Mouse (Mus musculus) layer of hippocampus, adult 9-10 months (tissue): Measurements from ENCODE around the gene Kcnh2.

Experiments
- DNase-seq: peaks from one replicate; pipeline ENCODE4 v3.0.0; 2022; ENCODE audit warnings: low spot score

Gene Kcnh2

DNA sequence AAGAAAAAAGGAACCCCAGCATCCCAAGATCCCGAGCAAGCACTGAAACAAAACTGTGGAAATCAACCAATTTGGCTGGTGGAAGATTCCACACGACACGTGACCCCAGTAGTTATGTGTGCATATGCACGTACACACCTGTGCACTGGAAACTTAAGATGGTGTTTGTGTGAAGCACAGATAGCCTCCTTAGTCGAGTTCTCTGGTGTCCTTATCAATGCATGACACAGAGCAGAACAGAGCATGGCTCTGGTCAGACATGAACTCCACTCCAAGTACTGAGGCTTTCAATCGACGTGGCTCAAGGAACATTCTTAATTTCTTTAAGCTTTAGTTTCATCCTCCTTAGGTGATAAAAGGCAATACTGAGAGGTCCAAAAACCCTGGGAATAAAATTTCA lies 5.1 kb downstream of the Kcnh2 start:
- no peak for DNase-seq

DNA sequence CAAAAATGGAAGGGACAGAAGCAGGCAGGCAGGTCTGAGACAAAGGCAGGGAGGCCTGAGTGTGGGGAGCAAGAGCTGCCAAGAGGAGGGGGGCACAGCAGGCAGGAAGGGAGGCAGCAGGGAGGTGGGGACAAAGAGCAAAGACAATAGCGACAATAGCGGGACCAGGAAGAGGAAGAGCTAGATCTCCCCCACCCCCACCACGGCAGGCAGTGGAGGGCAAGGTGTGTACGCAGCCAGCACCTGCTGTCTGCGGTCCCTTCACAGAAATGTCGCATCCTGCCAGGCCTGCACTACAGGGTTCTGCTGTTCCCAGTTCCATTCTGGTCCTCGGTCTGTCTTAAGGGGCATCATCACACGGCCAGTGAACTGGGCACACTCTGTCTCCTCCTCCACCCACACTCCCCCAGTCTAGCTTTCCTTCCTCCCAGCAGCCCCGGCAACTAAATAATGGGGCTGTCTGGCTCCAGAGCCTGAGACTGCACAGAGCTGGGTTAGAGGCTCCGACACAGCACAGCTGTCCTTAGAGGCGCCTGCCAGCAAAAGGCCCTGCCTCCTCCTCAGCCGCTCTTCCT lies 6.8 kb downstream of the Kcnh2 start:
- DNase-seq: no peak

DNA sequence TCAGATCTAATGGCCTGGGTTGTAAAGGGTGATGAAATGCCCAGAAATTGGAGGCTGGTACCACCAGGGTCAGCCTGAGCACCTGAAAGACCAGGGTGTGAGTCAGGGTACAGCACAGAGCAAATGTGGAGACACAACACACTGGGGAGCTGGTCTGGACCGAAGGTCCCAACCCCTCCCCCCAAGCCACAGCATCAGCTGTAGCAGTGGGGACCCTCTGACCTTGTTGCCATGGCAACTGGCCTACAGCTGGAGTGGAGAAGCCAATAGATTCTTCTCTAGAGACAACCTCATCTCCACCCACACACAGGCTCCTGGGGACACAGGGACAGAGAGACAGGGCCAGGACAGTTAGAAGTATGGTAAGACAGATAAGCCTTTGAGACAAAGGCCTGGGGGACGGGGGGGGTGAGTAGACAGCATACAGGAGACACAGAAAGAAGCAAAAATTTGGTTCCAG lies 7.4 kb downstream of the Kcnh2 start:
- DNase-seq: no peak

DNA sequence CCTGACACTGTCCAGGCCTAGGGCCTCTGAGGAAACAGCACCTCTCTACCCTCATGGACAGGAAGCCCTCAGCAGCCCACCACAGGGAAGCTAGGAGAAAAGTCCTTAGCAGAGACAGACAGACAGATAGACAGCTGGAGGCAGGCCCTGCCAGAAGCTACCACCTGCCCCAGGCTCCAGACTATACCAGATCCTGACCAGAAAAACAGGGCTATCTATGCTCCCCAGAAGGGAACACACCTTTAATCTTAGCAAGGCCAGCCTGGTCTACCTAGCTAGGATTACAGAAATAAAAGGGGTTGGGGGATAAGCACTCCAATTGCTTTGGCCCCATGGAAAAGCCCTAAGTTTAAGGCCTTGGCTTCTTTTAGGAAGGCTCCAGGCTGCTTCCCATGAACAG lies 8.0 kb downstream of the Kcnh2 start:
- no peak for DNase-seq

DNA sequence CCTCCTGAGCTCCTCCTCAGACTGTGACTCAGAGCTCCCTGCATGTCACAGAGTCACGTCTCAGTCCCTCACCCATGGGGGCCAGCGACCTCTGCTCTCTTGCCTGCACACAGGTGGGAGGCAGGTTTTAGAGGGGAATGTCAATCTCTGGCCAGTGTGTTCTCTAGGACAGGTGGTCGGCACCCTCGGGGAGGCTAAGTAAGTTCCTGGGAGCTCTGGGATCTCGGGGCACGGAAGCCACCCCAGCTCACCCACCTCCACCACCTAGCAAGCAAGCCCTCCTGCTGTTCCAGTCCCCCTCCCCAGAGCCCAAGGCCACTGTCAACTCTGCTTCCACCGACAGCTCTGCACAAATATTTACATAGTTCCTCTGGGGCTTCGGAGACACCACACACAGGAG lies 8.4 kb downstream of the Kcnh2 start:
- DNase-seq: no peak

DNA sequence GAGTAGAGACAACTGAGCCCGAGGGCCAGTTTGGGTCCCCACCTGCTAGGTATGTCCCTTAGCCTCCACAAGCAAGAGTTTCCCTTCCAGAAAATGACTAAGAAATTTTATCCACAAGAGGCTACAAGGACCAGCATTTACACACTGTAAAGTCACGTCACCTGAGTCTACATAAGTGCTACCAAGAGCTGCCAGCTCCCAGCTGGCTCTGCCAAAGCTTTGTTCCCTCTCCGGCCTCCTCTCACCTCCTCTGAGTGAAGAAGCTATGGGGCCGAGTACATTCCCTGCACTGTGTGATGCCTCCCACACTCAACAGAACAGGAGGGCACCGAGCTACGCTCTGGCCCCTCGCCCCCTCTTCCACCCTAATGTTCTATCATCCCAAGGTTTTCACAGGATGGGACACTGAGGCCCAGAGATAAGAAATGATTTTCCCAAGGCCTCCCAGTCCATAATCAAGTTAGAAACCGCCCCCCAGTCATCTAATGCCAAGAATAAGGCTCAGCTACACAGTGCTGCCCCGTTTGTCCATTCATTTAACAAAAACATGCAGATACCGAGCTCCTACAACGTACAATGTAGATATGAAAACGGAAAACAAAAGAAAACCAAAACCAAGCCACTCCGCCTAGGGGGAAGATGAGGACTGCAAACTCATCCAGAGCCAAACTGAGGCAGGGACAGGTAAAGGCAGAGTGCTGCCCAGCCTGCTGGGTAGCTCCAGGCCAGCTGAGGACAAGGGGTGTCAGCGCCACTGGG lies 9.0 kb downstream of the Kcnh2 start:
- no peak for DNase-seq

DNA sequence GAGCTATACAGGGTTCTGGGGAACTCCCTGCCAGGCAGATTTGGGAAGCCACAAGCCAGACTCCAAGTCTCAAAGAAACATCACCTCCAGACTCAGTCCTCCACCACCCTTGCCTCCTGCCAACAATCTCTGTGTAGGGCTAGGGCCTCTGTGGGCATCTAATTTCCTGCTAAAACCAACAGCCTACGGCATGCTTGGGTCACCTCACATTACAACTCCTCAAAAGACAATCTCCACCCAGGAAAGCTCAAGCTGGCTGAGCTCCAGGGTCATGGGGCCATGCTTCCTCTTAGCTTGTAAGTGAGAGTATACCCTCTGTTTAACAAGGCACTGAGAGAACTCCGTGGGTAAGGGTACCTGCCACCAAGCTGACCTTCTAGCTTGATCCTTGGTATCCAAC lies 13.6 kb downstream of the Kcnh2 start:
- DNase-seq: no peak

DNA sequence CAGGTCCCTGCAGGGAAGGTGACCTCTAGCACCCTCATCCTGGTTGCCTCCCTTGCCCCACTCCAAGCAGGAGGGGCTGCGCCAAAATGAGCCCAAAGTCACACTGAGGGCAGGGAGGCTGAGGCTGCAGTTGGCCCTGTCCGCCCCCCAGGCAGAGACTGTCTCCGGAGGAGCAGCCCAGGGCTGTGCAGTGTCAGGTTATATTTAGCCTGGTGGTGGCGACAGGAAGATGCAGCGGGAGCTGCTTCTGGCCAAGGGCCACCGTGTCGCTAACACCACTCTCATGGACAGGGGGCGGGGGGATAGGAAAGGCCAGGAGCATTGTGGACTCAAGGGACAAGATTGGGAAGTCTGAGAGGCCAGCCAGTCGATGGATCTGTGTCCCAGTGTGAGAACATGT lies 14.0 kb downstream of the Kcnh2 start:
- no peak for DNase-seq

DNA sequence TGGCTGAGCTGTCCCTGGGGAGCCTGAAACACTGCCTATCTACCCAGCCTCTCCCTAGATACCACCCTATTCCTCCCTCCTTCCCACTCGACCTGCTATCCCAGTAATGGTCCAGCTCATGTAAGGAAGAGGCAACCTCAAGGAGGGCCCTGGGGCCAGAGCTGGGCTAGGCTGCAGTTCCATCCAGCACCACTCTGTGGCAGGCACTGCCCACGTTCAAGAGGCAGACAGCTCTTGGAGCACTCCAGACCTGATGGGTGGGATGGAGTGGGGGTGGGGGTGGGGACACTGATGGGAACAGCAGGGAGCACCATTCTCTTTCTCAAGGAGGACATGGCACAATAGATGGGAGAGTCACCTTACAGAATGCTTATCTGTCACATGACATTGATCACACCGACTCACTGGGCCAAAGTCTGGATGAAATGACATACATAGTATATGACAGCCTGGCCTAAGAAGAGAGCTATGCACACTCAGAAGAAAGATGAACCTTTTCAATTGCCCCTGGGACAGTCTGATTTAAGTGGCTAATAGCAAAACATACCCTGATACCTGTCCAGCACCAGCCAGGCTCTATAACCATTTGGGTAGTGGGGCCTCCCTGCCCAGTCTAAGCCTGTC lies 15.4 kb downstream of the Kcnh2 start:
- DNase-seq: no peak

DNA sequence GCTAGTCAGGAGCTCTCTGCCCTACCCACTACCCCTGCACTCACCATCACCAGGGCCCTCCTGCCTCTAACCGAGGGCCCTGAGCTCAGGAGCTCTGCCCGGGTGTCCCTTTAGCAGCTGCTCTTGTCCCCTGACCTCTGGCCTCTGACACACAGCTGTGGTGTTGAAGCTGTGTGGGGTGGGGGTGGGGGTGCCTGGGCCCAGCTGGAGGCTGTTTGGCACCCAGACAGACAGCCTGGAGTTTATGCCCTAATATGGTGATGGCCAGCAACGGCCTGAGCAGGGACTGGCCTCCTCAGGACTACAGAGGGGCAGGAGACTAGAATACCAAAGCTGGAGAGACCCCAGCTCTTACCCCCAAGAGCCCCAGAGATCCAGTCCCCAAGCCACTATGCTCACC lies 16.7 kb downstream of the Kcnh2 start:
- no peak for DNase-seq

DNA sequence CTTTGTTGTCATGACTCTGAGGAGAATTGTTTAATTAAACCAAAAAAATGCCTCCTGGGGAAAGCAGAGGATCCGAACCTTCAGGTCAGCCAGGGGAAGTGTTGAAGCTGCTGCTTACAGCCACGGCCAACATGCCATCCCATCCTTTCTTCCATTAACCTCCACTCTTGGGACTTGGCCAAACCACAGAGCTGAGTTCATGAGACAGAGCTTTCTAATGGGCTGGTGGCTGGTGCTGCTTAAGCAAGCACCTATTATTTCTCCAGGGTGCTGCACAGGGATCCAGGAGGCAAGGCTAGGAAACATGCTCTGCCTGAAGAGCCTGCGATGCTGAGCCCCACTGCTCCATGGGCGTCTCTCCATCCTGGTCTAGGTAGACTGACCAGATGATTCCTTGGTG lies 19.0 kb downstream of the Kcnh2 start:
- no peak for DNase-seq

DNA sequence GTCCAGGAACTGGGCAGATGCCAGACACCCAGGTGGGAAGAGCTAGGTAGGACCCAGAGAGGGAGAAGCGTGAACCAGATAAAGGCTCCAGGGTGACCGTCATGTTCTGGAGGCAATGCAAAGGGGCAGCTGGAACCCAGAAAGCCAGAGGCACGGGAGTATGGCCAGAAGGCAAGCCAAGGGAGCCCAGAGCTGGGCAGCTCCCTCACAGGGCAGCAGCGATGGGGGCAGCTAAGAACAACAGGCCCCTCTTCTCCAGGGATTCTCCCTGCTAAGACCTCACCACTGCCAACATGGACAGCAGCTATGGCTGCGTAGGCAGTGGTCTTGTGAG lies 21.5 kb downstream of the Kcnh2 start:
- no peak for DNase-seq

DNA sequence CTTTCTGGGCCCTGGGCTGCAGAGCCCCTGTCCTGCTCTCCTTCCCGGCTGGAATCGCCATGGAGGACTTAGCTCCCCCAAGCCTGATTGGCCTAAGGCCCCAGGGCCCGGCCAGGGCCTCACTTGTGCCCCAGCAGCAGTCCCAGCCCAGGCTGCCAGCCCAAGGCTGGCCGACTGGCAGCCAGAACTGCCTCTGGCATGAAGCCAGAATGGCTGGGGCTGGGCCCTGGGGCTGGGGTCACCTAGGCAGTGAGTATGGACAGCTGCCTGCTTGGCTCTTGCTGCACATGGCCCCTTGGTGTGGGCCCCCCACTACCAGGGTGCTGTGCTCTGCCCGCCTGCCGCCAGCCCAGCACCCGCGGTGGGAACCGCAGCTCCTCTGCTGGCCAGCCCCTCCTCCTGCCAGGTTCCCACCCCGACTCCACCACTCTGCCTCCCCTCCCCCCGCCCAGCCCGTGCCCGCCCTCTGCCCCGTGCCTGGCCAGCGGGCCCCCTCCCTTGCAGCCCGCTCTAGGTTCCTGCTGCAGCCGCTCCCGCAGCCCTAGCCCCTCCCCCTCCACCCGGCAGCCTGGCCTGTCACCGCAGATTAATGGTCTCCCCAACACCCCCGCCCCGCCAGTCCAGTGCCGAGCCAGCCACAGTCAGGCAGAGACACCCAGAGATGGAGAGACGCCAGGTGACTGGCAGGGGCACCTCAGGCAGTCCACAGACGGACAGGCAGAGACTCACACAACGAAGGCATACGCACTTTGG lies 22.0 kb downstream of the Kcnh2 start:
- no peak for DNase-seq

DNA sequence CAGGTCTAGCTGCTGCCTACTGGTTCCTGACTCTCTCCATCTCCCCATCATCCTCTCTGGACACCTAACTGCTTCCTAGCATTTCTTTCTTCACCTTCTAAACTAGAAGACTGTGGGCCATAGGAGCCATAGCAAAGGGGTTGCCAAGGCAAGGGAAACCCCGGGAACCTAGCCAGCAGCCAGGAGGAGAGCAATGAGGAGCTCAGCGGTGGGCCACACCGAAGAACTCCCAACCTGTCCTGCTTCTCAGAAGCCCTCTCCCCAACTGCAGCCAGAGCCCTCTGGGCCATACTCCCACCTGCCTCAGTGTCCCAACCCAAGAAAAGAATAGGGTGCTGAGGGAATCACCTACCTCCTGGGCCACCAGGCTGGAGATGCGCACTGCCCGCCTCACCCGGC lies 22.6 kb downstream of the Kcnh2 start:
- DNase-seq: no peak

DNA sequence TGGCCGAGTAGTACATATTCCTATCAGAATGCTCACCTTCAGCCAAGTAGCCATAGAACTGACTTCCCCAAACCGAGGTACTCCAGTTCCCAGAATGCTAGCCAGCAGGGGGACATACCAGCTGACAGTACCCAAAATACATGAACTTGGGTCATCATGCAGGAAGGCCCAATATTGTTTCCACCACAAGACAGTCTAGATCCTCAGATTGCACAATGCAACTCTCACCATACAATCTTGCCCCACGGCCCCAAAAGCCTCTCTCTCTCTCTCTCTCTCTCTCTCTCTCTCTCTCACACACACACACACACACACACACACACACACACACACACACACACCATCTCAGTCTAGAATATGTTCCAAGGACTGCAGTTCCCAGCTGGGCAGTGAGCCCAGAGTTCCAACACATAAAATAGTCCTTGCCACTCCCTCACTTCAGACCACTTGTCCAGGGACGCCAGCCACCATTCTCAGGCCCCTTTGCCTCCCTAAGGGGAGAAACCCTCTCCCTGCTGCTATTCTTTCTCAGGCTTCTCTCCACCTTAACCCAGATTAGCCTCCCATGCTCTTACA lies 24.5 kb downstream of the Kcnh2 start:
- DNase-seq: no peak

DNA sequence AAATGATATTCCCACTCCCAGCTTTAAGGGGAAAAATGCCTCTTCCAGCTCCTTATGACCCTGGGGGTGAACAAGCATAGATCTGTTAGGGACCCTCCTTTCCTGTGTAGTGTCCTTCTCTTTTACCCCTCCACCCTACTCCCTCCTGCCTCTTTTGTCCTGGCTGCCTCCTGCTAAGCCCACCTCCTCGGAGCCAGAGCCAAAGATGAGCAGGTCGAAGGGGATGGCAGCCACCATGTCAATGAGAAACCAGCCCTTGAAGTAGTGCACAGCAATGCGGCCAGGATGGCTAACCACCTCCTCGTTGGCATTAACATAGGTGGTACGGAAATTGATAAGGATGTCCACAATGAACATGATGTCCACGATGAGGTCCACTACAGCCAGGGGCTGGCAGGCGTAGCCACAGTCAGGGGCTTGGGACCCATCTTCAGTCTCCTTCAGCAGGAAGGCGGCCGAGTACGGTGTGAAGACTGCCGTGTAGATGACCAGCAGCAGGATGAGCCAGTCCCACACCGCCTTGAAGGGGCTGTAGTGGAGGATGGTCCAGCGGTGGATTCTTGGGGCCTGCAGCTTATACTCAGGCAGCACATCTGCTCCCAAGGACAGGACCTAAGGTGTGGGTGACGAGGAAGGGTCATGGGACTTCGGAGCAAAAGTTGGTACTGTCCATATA lies 25.1 kb downstream of the Kcnh2 start:
- DNase-seq: no peak

DNA sequence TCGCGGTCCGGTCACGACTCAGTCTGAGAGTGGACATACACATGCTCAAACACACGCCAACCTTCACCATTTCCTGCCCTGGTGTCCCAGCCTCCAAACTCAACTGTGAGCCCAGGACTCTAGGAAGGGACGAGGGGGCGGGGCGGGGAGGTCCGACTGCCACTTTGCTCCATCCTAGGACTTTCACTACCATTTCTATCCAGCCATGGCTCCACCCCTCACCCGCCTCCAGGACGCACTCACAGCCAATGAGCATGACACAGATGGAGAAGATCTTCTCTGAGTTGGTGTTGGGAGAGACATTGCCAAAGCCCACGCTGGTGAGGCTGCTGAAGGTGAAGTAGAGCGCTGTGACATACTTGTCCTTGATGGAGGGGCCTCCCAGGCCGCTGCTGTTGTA lies 26.2 kb downstream of the Kcnh2 start:
- no peak for DNase-seq

DNA sequence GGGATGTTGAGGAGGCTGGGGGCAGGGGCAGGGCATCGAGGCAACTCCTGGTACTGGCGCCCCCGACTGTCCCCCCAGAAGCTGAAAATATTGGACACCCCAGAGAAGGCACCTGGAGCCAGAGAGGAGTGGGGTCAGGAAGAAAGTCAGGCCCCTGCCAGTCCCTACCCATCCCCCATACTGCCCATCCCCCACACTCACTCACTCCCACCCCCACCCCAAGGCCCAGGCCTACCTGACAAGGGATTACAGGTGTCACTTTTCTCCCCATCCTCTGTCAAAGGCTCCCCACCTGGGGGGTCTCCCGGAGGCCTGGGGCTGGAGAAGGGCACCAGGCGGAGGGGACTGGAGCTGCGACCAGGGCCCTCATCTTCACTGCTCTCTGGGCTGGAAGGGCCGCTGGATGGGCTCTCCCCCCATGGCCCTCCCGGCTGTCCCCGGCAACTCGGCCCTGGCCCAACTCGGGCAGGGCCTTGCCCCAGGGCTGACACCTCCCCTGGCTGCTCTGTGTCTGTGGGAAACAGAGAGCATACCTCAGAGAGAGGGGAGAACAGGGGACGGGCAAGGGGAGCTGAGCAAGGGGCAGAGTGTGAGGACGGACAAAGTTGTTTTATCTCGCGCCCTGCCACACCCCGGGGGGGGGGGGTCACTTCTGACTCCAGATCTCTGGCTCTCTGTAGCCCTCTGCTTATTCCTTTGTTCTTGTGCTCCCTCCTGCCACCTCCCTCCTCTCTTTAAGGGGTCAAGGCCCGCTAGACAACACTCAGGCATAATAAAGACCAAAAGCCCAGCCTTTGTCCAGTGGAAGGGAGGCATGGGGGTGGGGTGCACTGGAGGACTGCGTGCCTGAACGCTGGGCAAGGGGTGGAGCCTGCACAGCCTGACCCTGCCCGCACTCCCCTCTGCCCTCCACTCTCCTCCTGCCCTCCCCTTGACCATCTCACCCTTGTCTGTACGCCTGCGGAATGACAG lies 29.4 kb downstream of the Kcnh2 start:
- no peak for DNase-seq

DNA sequence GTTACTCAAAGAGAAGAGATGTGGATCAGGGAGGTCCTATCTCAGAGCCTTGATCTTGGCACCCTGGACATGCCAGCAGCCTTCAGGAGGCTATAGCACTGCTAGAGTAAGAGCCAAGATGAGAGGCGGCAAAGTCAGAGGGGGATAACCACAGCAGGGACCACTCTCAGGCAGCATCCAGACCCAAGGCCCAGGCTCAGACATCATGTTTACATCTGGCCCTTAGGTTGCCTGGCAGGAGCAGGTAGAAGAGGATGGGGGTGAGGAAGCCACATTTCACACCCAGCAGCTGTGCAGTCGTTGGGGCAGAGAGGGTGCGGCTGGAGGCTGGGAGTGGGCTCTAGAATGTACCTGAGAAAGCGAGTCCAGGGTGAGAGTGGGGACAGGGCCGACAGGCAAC lies 30.5 kb downstream of the Kcnh2 start:
- no peak for DNase-seq

DNA sequence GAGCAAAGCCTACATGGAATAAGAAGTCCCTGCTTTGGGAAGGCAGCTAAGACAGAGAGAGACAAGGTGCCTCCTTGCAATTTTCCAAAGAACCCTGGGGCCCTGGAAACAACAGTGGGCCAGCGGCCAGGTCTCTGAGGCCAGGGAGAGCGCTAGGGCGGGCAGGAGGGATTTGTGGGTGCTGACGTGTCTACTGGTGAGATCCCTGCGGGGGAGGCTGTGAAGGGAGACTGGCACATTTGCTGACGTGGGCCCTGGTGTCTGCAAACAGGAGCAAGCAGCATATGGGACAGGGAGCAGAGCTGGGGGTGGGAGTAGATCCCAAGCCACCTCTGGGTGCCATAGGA lies 31.0 kb downstream of the Kcnh2 start:
- DNase-seq: no peak
